Mouse (Mus musculus) liver, embryonic 16.5 days (tissue): ENCODE measurements around the gene Por. TPM values are rescaled to one million over a fixed set of nuclear protein-coding genes. Genes with fewer than 3 reads are reported as not detected.

Source experiments
- ATAC-seq: fragments of 200-750 bp; cut with Nextera tagmentation; 2 replicates; pipeline ENCODE4 v1.8.0; 2017; ENCODE audit warnings: low read depth, mild to moderate bottlenecking, moderate number of reproducible peaks, moderate library complexity
- H3K27ac ChIP-seq: fragments of 300-500 bp; sonication (generic); 2 replicates; pipeline ENCODE4 v1.5.1; 2014; ENCODE audit warnings: mild to moderate bottlenecking, low read length
- H3K27me3 ChIP-seq: fragments of 300-500 bp; sonication (generic); 2 replicates; pipeline ENCODE4 v1.6.1; 2014; ENCODE audit warnings: low read depth, low read length, mixed read lengths; ENCODE audit not compliant: control insufficient read depth, insufficient read depth
- H3K36me3 ChIP-seq: fragments of 300-500 bp; sonication (generic); 2 replicates; pipeline ENCODE4 v1.6.1; 2014; ENCODE audit warnings: mild to moderate bottlenecking; ENCODE audit not compliant: control insufficient read depth, insufficient read depth
- H3K4me1 ChIP-seq: fragments of 300-500 bp; sonication (generic); 2 replicates; pipeline ENCODE4 v1.6.1; 2014; ENCODE audit warnings: low read depth, low read length, mixed read lengths; ENCODE audit not compliant: control insufficient read depth
- H3K4me2 ChIP-seq: fragments of 300-500 bp; sonication (generic); 2 replicates; pipeline ENCODE4 v1.6.1; 2014; ENCODE audit warnings: low read depth, low read length, mixed read lengths
- H3K4me3 ChIP-seq: fragments of 300-500 bp; sonication (generic); 2 replicates; pipeline ENCODE4 v1.5.1; 2014; ENCODE audit warnings: low read depth, mild to moderate bottlenecking, low read length
- H3K9ac ChIP-seq: fragments of 300-500 bp; sonication (generic); 2 replicates; pipeline ENCODE4 v1.6.1; 2014; ENCODE audit warnings: low read depth, low read length
- H3K9me3 ChIP-seq: fragments of 300-500 bp; sonication (generic); replicated peaks from 2 replicates; pipeline ENCODE4 v1.6.1; 2016; ENCODE audit warnings: low read length; ENCODE audit not compliant: control insufficient read depth
- WGBS: fragments of 180-500 bp; shearing (Covaris S2); extraction: QIAGEN DNeasy Blood & Tissue Kit; methylation state at CpG from one replicate; pipeline ENCODE4 v1.1.7; 2014; ENCODE audit not compliant: insufficient replicate concordance; 5-methylcytosine and 5-hydroxymethylcytosine counted together
- polyA plus RNA-seq: library from polyadenylated mRNA; unstranded; fragments of >200 nt; fragmentation: Nextera tagmentation; extraction: Ambion mirVana; gene quantifications from 2 replicates; pipeline ENCODE4 v1.2.1, GENCODE M21; 2015

Gene Por
- polyA plus RNA-seq, result 46.9 and 53.1 TPM in 2 replicates

DNA sequence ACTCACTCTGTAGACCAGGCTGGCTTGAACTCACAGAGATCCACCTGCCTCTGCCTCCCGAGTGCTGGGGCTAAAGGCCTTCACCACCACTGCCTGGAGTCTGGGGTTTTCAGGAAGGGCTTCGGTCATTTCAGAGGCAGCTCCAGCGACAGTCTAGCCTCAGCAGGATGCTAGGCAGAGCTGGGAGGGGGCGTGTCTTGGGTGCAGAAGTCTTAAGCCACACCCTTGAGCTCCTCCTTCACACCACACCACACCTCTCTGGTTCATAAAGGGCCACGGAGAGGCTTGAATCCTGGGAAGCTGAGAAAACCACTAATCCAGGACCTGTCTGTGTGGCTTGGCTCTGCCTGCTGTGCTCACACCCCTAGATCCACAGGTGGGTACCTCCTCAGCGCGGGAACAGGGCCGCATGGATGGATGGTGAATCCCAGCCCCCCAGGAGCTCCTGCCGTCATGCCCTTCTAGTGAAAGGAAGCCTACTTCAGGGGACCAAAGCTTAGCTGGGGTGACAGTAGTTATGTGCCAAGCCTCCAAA is at the start of gene Por:
TSS of gene Por (plus strand) at position 293 of the 535 bp plus-strand sequence.
- Histone ChIP-seq H3K4me2 (no peak within 1 kb of the TSS), H3K9me3 (no peaks in the 10 kb centered on the region), H3K4me1 (peaks cover 4% of the 10 kb centered on the region), H3K36me3 (no peaks in the 10 kb centered on the region), H3K27me3 (no peaks in the 10 kb centered on the region), H3K27ac (no peak within 1 kb of the TSS), H3K4me3 (no peak within 1 kb of the TSS), H3K9ac (no peak within 1 kb of the TSS)
- 22% methylated on average over 9 of the region's 9 CpGs for WGBS
- ATAC-seq, result no peak

DNA sequence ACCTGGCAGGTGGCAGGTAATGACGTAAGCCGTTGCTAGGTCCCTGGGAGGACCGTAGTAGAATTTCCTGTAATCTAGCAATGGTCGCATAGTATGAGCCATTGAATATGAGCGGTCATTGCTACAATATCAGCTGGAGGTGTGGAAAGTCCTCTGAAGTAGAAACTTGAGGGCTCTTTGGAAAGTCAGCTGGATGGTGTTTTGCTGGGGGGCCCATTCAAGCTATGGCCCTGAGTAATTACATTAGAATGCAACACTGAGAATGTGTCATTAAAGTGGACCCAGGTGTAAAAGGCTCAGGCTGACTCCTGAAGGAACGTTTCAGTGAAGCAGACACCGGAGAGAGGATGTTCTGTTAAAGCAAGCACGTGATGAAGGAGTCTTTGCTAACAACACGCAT is 49.3 kb upstream of the Por start:
- Histone ChIP-seq H3K9me3 (no peaks in the 10 kb centered on the region), H3K27ac (no peak overlapping the region), H3K9ac (no peak overlapping the region), H3K4me2 (no peak overlapping the region), H3K4me3 (no peak overlapping the region), H3K27me3 (no peaks in the 10 kb centered on the region), H3K4me1 (no peaks in the 10 kb centered on the region), H3K36me3 (no peaks in the 10 kb centered on the region)
- 77% methylated on average over 9 of the region's 9 CpGs for WGBS
- no peak for ATAC-seq

DNA sequence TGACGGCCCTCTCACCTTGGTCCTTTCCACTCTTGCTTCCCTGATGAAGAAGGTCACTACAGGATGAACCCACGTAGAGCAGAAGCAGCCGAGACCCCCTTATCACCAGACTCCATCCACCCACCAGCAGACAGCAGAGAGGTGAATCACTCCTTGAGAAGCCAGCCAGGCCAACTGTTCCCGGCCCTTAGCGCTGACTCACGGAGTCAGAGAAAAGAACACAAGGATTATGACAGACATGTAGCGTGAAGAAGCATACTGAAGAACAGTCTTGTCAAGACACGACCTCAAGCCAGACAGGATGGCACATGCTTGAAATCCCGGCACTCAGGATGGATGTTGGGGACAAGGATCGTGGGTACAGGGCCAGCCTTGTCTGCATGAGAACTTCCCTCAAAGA is 48.1 kb upstream of the Por start:
- H3K9ac ChIP-seq, result no peak overlapping the region
- no peak overlapping the region for H3K27ac ChIP-seq
- no peak overlapping the region for H3K4me2 ChIP-seq
- H3K27me3 ChIP-seq, result no peaks in the 10 kb centered on the region
- no peaks in the 10 kb centered on the region for H3K9me3 ChIP-seq
- H3K36me3 ChIP-seq, result no peaks in the 10 kb centered on the region
- ATAC-seq, result no peak
- no peaks in the 10 kb centered on the region for H3K4me1 ChIP-seq
- H3K4me3 ChIP-seq, result no peak overlapping the region
- 55% methylated on average over 10 of the region's 10 CpGs for WGBS

DNA sequence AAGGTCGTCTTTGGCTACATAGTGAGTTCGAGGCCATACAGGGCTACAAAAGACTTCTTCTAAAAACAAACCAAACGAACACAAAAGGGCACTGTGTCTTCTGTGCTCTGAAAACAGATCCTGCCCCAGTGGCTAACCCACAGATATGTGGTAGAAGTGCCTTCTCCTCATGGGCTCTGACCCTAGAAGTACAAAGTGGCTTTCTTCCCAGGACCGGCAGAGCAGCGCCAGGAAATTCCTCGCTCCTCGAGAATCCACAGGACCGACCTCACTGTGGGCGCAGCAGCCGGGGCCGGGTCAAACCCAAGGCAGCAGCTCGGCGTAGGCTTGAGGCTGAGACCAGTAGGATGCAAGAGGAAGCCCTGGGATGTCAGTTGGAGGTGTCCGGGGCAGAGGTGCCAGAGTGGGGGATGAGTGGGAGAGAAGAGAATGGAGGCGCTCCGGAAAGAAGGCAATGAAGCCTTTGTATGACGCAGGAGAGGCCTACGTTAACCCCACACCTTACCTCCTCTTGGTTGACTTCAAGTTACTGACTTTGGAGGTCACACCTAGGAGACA is 46.7 kb upstream of the Por start:
- WGBS, result 75% methylated on average over 18 of the region's 18 CpGs

DNA sequence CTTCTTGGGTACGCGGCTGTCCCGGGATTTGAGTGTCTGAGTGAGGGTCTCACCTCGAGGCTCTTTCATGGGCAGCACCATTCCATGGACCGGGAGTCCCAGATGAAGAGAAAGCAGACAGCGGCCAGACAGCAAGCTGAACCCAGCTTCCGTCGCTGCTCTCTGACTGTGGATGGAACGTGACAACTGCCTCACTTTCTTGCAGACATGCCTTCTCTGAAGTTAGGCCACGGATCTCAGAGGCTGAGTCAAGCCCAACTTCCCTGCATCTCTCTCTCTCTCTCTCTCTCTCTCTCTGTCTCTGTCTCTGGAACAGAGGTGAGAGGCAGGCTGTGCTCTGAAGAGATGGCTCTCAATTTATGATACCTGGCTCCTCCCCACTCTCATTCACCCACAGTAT is 40.9 kb upstream of the Por start:
- no peak overlapping the region for H3K4me3 ChIP-seq
- H3K27me3 ChIP-seq, result no peaks in the 10 kb centered on the region
- H3K4me2 ChIP-seq, result no peak overlapping the region
- no peaks in the 10 kb centered on the region for H3K36me3 ChIP-seq
- H3K9ac ChIP-seq, result no peak overlapping the region
- no peak for ATAC-seq
- 39% methylated on average over 10 of the region's 10 CpGs for WGBS
- no peak overlapping the region for H3K27ac ChIP-seq
- peaks cover 9% of the 10 kb centered on the region for H3K4me1 ChIP-seq
- no peaks in the 10 kb centered on the region for H3K9me3 ChIP-seq

More for the DNA sequence above, 46.7 kb upstream of the Por start:
- H3K9ac ChIP-seq, result no peak overlapping the region
- no peaks in the 10 kb centered on the region for H3K27me3 ChIP-seq
- H3K9me3 ChIP-seq, result no peaks in the 10 kb centered on the region
- no peaks in the 10 kb centered on the region for H3K4me1 ChIP-seq
- no peak for ATAC-seq
- no peak overlapping the region for H3K4me2 ChIP-seq
- H3K27ac ChIP-seq, result no peak overlapping the region
- H3K4me3 ChIP-seq, result no peak overlapping the region
- H3K36me3 ChIP-seq, result no peaks in the 10 kb centered on the region

DNA sequence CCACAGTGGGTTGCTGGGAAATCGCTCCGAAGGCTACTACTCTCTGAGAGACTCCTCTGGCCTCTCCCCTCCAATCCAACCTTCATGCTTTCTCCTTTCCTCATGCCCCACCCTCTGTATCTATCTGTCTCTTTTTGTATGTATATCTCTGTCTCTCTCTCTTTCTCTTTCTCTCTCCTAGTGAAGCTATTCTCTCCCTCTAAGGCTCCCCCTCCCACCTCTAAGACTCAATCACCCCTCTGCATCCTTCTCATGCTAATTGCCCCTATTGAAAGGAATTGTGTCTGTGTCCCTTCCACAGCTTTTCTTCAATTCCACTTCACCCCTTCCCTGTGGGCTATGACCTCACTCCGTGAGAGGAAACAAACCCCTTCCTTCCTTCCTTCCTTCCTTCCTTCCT is 40.4 kb upstream of the Por start:
- Histone ChIP-seq H3K4me1 (peaks cover 9% of the 10 kb centered on the region), H3K27me3 (no peaks in the 10 kb centered on the region), H3K4me3 (no peak overlapping the region), H3K36me3 (no peaks in the 10 kb centered on the region), H3K4me2 (no peak overlapping the region), H3K27ac (no peak overlapping the region), H3K9me3 (no peaks in the 10 kb centered on the region), H3K9ac (no peak overlapping the region)
- no peak for ATAC-seq
- WGBS, result 86% methylated on average over 3 of the region's 3 CpGs

DNA sequence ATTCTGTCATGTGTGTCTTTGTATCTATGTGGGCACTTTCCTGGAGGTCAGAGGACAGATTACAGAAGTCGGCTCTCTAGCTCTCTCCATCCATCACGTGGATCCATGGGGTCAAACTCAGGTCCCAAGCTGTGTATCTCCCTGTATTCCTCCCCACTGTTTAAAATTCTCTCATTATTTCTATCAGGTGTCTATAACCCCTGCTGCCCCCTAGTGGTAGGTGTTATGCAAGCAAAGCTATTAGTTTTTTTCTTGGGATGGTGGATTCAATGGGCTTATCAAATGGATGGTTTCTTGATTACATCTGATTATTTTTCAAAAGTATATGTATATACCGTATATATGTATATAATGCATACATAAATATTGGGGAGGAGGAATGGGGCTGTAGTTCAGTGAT is 39.2 kb upstream of the Por start:
- WGBS, result 13% methylated on average over 3 of the region's 3 CpGs
- ATAC-seq, result no peak
- no peak overlapping the region for H3K4me3 ChIP-seq
- no peak overlapping the region for H3K9ac ChIP-seq
- H3K4me2 ChIP-seq, result no peak overlapping the region
- H3K36me3 ChIP-seq, result no peaks in the 10 kb centered on the region
- no peaks in the 10 kb centered on the region for H3K27me3 ChIP-seq
- H3K27ac ChIP-seq, result no peak overlapping the region
- peaks cover 9% of the 10 kb centered on the region for H3K4me1 ChIP-seq
- H3K9me3 ChIP-seq, result no peaks in the 10 kb centered on the region

DNA sequence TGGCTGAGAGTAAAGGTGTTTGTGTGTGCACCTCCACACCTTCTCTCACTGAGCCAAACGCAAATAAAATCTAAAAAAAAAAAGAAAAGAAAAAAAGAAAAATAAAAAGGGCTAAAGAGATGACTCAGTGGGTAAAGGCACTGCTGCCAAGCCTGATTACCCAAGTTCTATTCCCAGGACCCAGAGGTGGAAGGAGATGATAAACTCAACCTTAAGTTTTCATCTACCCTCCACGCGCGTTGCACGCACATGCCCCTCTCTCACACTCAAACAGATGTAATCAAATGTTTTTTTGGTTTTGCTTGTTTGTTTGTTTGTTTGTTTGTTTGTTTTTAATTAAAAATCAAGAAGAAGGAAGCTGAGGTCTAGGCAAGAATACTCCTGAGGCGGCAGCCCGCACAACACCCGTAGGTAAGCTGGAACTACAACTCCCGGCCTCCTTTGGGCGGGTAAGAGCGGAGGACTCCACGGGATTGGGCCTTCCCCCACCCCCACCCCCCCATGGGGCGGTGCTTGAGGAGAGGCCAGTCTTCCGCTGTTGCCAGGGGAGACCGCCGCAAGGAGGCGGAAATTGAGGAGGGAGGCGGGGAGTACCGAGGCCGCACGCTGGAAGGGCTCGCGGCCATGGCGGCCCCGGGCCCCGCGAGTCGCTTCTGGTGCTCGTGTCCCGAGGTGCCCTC is 37.6 kb upstream of the Por start, which contains the start of gene Rhbdd2:
TSS of gene Rhbdd2 (plus strand) at position 502 of the 680 bp plus-strand sequence.
- H3K27ac ChIP-seq, result no peak within 1 kb of the TSS; the same call in 1 of the 2 replicates
- peak within 1 kb of the TSS; percentile 77 for H3K9ac ChIP-seq
- WGBS, result 7% methylated on average over 30 of the region's 30 CpGs
- H3K27me3 ChIP-seq, result no peaks in the 10 kb centered on the region
- H3K4me1 ChIP-seq, result peaks cover 9% of the 10 kb centered on the region
- no peaks in the 10 kb centered on the region for H3K36me3 ChIP-seq
- no peaks in the 10 kb centered on the region for H3K9me3 ChIP-seq
- peak; percentile 100 for ATAC-seq
- peak within 1 kb of the TSS; percentile 91 for H3K4me2 ChIP-seq
- peak within 1 kb of the TSS; percentile 77 for H3K4me3 ChIP-seq

DNA sequence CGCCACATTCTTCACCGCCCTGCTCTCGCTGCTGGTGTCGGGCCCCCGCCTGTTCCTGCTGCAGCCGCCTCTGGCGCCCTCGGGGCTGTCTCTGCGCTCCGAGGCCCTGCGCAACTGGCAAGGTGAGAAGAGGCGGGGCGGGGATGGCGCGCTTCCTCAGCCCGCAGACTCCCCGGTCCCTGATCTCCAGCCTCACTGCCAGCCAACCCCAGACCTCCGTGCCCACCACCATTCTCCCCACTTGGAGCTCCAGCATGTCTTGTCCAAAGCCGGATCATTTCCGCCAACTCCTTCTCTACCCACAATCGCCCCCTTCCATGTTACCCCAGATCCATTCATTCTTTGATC is 37.1 kb upstream of the Por start:
- Histone ChIP-seq H3K27ac (no peak overlapping the region; the same call in 1 of the 2 replicates), H3K36me3 (no peaks in the 10 kb centered on the region), H3K4me2 (peak overlapping the region; percentile 91), H3K27me3 (no peaks in the 10 kb centered on the region), H3K4me1 (peaks cover 9% of the 10 kb centered on the region), H3K9ac (peak overlapping the region; percentile 77), H3K4me3 (peak overlapping the region; percentile 77), H3K9me3 (no peaks in the 10 kb centered on the region)
- under 1% methylated on average over 21 of the region's 21 CpGs for WGBS
- peak; percentile 67 for ATAC-seq
